Mouse (Mus musculus) intestine, embryonic 15.5 days (tissue): Measurements from ENCODE around the gene Inpp5d. TPM values are rescaled to one million over a fixed set of nuclear protein-coding genes. Genes with fewer than 3 reads are reported as not detected.

Experiments
- ATAC-seq: fragments of 200-750 bp; cut with Nextera tagmentation; 2 replicates; pipeline ENCODE4 v1.8.0; 2017; ENCODE audit warnings: moderate TSS enrichment, moderate library complexity
- H3K27ac ChIP-seq: fragments of 300-500 bp; sonication (generic); 2 replicates; pipeline ENCODE4 v1.5.1; 2015; ENCODE audit warnings: mild to moderate bottlenecking, inconsistent platforms
- H3K27me3 ChIP-seq: fragments of 300-500 bp; sonication (generic); replicated peaks from 2 replicates; pipeline ENCODE4 v1.6.1; 2015; ENCODE audit warnings: inconsistent platforms
- H3K36me3 ChIP-seq: fragments of 300-500 bp; sonication (generic); 2 replicates; pipeline ENCODE4 v1.6.1; 2015; ENCODE audit warnings: inconsistent platforms
- H3K4me1 ChIP-seq: fragments of 300-500 bp; sonication (generic); replicated peaks from 2 replicates; pipeline ENCODE4 v1.6.1; 2015; ENCODE audit warnings: inconsistent platforms
- H3K4me2 ChIP-seq: fragments of 300-500 bp; sonication (generic); replicated peaks from 2 replicates; pipeline ENCODE4 v1.6.1; 2015; ENCODE audit warnings: mild to moderate bottlenecking, inconsistent platforms
- H3K4me3 ChIP-seq: fragments of 300-500 bp; sonication (generic); replicated peaks from 2 replicates; pipeline ENCODE4 v1.5.1; 2015; ENCODE audit warnings: inconsistent platforms
- H3K9ac ChIP-seq: fragments of 300-500 bp; sonication (generic); 2 replicates; pipeline ENCODE4 v1.6.1; 2015; ENCODE audit warnings: inconsistent platforms
- H3K9me3 ChIP-seq: fragments of 300-500 bp; sonication (generic); 2 replicates; pipeline ENCODE4 v1.6.1; 2016; ENCODE audit warnings: inconsistent platforms
- WGBS: fragments of 180-500 bp; shearing (Covaris S2); methylation state at CpG from one replicate; pipeline ENCODE4 v1.1.7; 2015; 5-methylcytosine and 5-hydroxymethylcytosine counted together
- polyA plus RNA-seq: library from polyadenylated mRNA; unstranded; fragments of >200 nt; fragmentation: Nextera tagmentation; extraction: Ambion mirVana; gene quantifications from 2 replicates; pipeline ENCODE4 v1.2.1, GENCODE M21; 2015

Gene Inpp5d
- polyA plus RNA-seq, 1 experiment from 2014 or later: 4.3 TPM

DNA sequence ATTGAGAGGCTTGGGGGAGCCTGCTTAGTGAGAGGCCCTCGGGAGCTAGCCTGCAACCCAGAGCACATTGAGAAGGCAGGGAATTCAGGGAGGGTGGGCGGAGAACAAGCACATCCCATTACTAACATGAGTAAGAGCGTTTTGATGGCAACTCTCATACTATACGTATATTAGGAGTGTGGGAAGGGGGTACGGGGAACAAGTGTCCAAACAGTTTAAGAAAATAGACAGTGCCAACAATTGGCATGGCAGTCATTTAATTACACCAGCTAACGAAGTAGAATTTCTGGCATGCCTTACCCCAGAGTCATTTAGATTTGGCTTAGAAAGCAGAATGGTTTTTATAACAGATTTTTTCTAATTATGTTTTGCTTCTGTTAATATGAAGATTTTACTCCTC lies 109.7 kb downstream of the Inpp5d start:
- no peaks in the 10 kb centered on the region for H3K9me3 ChIP-seq
- H3K36me3 ChIP-seq: no peaks in the 10 kb centered on the region
- no peak overlapping the region for H3K27ac ChIP-seq
- no peak for ATAC-seq
- no peaks in the 10 kb centered on the region for H3K27me3 ChIP-seq
- H3K4me1 ChIP-seq: no peaks in the 10 kb centered on the region
- no peak overlapping the region for H3K4me2 ChIP-seq
- no peak overlapping the region for H3K4me3 ChIP-seq
- H3K9ac ChIP-seq: no peak overlapping the region
- WGBS: 83% methylated on average over 6 of the region's 6 CpGs

DNA sequence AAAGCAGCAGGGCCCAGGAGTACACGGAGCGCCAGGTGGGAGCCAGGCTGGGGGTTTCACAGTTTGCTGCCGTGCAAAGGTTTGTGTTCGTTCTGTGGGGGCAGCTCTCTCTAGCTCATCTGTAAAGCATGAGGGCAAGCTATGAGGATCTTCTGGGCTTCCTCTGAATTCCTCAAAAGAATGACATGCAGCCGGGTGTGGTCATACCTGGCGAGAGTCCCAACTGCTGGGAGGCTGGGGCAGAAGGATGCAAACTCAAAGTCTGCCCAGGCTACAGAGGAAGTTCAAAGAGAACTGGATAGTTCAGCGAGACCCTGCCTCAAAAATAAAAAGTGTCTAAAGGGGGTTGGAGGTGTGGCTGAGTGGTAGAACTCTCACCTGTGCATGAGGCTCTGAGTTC lies 110.2 kb downstream of the Inpp5d start:
- Histone ChIP-seq H3K9me3 (no peaks in the 10 kb centered on the region), H3K4me2 (no peak overlapping the region), H3K27me3 (no peaks in the 10 kb centered on the region), H3K9ac (no peak overlapping the region), H3K4me3 (no peak overlapping the region), H3K27ac (no peak overlapping the region), H3K4me1 (no peaks in the 10 kb centered on the region), H3K36me3 (no peaks in the 10 kb centered on the region)
- ATAC-seq: no peak
- 78% methylated on average over 7 of the region's 7 CpGs for WGBS

DNA sequence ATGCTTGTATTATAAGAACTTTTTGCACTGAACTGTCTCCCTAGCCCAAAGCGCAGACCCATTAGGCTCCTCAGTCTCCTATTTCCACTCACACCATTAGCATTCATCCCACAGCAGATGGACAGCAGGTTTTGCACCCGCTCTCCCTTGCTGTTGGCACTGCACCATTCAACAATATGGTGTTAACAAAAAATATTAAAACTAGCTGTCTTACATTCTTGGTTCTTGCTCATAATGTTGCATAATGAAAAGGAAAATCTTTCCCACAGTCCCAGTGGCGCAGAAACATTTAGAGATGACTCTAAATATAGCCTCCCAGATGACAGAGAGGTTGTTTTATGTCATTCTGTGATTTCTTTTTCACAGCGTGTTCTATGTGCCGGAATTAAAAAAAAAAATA lies 113.1 kb downstream of the Inpp5d start:
- no peaks in the 10 kb centered on the region for H3K27me3 ChIP-seq
- ATAC-seq: no peak
- H3K4me3 ChIP-seq: no peak overlapping the region
- no peaks in the 10 kb centered on the region for H3K9me3 ChIP-seq
- no peak overlapping the region for H3K9ac ChIP-seq
- H3K4me2 ChIP-seq: no peak overlapping the region
- no peaks in the 10 kb centered on the region for H3K36me3 ChIP-seq
- 87% methylated on average over 5 of the region's 5 CpGs for WGBS
- no peaks in the 10 kb centered on the region for H3K4me1 ChIP-seq
- no peak overlapping the region for H3K27ac ChIP-seq

DNA sequence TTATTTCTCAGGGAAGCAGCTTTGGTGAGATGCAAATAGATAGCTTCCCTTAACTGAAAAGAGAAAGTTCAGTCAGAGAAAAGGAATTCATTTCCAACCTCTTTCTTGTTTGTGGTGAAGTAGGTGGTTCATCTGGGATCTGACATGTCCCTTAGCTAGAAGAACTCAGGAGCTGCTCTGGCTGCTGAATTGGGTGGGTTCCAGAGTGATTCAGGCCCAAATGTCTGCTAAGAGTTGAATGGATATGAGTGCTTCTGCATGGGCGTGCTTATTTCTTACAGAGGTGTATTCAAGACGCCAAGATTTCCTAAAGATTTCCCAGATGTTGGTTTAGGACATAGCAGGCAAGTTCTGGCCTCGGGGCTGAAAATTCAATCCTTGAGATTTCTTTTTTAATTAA lies 114.0 kb downstream of the Inpp5d start:
- no peak for ATAC-seq
- WGBS: 79% methylated on average over 3 of the region's 3 CpGs
- Histone ChIP-seq H3K9me3 (no peaks in the 10 kb centered on the region), H3K9ac (no peak overlapping the region), H3K27me3 (no peaks in the 10 kb centered on the region), H3K4me2 (no peak overlapping the region), H3K4me3 (no peak overlapping the region), H3K27ac (no peak overlapping the region), H3K4me1 (no peaks in the 10 kb centered on the region), H3K36me3 (no peaks in the 10 kb centered on the region)

DNA sequence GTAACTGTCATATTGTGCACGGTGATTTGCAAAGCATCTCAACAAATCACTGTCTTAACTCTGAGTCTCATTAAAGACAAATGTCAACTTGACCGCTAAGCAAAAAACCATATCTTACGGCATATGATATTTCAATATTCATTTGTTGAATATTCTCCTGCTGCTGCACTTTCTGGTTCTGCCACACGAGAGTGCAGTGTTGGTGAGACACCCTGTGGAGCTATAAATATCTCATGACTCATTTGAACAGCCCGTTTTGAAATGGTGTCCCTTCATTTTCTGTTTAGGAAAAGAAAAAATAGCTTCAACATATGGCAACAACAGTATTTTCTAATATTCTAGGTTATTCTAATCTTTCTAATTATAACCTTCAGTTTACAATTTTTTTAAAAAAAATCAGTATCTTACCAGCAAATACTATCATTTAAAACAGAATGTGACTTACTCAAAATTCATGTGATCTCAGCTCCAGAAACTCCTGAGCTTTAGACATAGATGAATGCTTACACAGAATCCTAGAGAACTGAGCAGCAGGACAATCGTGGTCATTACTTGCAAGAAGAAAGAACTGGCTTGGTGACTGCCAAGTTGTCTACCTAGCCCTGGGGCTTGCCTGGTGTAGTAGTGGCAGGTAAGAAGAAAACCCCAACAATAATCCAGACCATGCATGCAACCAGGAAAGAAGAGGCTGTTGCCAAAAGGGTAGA lies 120.6 kb downstream of the Inpp5d start:
- Histone ChIP-seq H3K9ac (no peak overlapping the region), H3K9me3 (no peaks in the 10 kb centered on the region), H3K4me2 (no peak overlapping the region), H3K27me3 (no peaks in the 10 kb centered on the region), H3K36me3 (no peaks in the 10 kb centered on the region), H3K27ac (no peak overlapping the region), H3K4me3 (no peak overlapping the region), H3K4me1 (no peaks in the 10 kb centered on the region)
- 73% methylated on average over 6 of the region's 6 CpGs for WGBS
- ATAC-seq: no peak

DNA sequence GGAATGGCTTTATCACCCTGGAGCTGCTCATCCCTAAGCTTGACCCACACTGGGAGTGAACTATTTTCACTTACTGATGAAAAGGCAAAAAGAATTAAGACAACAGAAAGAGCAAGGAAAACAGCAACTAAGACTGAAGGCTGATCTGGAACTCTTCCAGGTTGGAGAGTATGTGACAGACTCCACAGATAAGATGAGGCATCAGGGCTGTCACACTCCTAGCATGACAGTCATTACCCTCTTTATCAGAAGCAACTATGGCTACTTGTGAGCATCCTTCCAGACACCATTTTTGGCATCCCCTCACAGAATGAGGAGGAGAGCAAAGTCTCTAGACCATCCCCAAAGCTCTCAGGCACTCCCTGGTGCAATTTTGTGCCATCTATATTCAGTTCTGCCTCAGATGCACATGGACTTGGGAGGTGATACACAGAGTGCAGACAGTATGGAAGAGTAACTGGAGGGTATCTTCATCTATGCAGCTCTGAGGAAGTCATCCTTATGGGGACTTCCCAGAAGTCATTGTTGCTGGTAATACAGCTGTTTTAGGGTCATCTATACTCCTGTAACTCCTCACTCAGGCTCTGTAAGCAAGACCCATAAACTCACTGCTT lies 129.4 kb downstream of the Inpp5d start:
- Histone ChIP-seq H3K4me1 (no peaks in the 10 kb centered on the region), H3K36me3 (no peaks in the 10 kb centered on the region), H3K4me2 (no peak overlapping the region), H3K9ac (no peak overlapping the region), H3K9me3 (no peaks in the 10 kb centered on the region), H3K27me3 (0 out of 2 replicates have a peak, but pooled peaks cover 4% of the 10 kb centered on the region), H3K27ac (no peak overlapping the region), H3K4me3 (no peak overlapping the region)
- no peak for ATAC-seq

DNA sequence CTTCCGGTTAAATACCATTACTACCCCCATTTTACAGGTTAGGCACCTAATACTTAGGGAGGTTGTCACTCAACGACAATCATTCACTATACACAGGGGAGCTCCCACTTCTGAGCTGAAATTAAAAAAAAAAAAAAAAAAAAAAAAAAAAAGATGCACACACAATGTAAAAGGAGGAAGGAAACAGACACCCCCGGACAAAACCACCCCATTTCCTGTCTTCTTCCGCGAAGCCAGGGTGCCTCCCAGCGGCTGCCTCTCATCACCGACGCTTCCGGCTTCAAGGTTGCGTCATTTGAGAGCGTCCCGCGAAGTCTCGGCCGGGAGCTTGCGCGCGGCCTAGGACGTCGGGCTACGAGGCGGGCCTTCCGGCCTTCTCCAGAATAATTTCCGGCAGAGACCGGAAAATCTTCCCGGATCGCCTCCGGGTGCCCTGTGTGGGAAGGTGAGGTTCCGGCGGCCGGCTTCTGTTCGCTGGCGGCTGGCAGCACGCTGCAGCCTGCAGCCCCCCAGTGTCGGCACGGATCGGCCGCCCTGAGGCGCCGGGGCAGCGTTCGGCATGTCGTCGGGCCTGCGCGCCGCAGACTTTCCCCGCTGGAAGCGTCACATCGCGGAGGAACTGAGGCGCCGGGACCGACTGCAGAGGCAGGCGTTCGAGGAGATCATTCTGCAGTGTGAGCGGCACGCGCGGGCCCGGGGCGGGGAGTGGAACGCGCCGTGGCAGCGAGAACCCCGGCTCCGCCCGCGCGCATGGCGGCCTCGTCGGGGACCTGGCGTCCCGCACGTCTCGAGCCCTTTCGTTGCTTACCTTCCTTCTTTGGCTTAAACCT lies 135.7 kb downstream of the Inpp5d start, which contains the start of gene Atg16l1:
Atg16l1 (plus strand) TSS at position 230 of the 830 bp plus-strand sequence.
- H3K4me3 ChIP-seq: peak within 1 kb of the TSS; percentile 99
- H3K4me1 ChIP-seq: peaks cover 9% of the 10 kb centered on the region; the same call in 1 of the 2 replicates
- ATAC-seq: peak; percentile 99
- no peaks in the 10 kb centered on the region for H3K27me3 ChIP-seq
- peak within 1 kb of the TSS; percentile 68 for H3K4me2 ChIP-seq
- no peaks in the 10 kb centered on the region for H3K9me3 ChIP-seq
- H3K36me3 ChIP-seq: no peaks in the 10 kb centered on the region
- H3K27ac ChIP-seq: peak within 1 kb of the TSS; percentile 94
- H3K9ac ChIP-seq: peak within 1 kb of the TSS; percentile 97
- WGBS: under 1% methylated on average over 79 of the region's 79 CpGs

DNA sequence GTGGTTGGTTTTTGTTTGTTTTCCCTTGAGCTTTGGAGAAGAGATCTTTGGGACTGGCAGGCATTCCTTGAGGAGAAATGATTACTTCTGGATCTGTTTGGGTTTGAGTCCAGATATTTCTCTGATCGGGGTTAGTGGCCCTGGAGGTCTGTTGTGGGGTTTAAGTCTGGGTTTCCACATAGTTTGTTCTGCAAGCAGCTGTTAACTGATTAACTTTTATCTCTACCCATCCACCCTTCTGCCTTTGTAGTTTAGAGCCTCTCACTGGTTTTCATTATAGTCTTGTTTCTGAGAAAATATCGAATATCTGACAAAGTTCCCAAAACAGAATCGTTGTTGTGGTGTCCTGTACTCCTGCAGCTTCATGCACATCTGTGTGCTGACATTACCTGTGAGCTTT lies 143.7 kb downstream of the Inpp5d start:
- Histone ChIP-seq H3K9me3 (no peaks in the 10 kb centered on the region), H3K4me1 (no peaks in the 10 kb centered on the region), H3K27me3 (no peaks in the 10 kb centered on the region), H3K4me3 (no peak overlapping the region), H3K4me2 (no peak overlapping the region), H3K36me3 (peaks cover 38% of the 10 kb centered on the region), H3K9ac (no peak overlapping the region), H3K27ac (no peak overlapping the region)
- 78% methylated on average over 3 of the region's 3 CpGs for WGBS
- no peak for ATAC-seq

DNA sequence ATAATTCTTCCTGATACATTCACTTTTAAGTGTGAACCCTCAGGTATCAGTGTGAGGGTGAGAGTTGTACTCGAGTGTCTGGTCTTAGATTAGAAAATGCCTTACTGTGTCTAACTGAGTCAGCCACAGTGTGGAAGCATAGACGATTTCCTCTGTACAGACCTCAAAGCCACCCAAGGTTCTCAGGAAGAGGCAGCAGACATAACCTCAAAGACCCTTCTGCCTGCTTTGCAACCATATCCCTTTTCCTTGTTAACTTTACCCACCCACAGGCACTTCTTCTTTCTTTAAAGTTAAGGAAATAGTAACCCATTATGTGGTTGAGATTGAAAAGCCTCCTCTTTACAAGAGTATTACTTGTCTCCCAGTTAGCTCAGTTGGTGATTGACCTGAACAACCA lies 145.6 kb downstream of the Inpp5d start:
- Histone ChIP-seq H3K9me3 (no peaks in the 10 kb centered on the region), H3K4me3 (no peak overlapping the region), H3K36me3 (peaks cover 47% of the 10 kb centered on the region), H3K4me1 (no peaks in the 10 kb centered on the region), H3K9ac (no peak overlapping the region), H3K27ac (no peak overlapping the region), H3K27me3 (no peaks in the 10 kb centered on the region), H3K4me2 (no peak overlapping the region)
- ATAC-seq: no peak
- WGBS: 90% methylated on average over 2 of the region's 2 CpGs

DNA sequence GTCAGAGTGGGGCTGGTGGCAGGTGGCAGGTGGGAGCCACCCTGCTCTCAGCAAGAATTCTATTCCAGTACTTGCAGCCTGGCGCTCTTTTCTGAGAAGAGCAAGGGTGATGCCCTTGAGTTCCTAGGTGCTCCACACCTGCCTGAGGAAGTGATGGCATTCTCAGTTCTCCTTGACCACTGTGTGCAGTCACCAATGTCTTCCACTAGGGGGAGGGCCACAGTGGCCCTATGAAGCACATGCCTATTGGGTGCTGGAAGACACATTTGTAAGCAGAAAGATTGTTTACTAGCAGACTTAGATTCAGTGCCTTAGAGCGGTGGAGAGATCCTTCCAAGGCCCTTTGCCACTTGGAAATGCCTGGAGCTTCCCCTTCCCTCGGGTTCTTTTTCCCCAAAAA lies 146.1 kb downstream of the Inpp5d start:
- 94% methylated on average over 3 of the region's 3 CpGs for WGBS
- Histone ChIP-seq H3K4me3 (no peak overlapping the region), H3K9me3 (no peaks in the 10 kb centered on the region), H3K9ac (no peak overlapping the region), H3K36me3 (peaks cover 52% of the 10 kb centered on the region), H3K4me2 (no peak overlapping the region), H3K4me1 (no peaks in the 10 kb centered on the region), H3K27me3 (no peaks in the 10 kb centered on the region), H3K27ac (no peak overlapping the region)
- ATAC-seq: no peak

DNA sequence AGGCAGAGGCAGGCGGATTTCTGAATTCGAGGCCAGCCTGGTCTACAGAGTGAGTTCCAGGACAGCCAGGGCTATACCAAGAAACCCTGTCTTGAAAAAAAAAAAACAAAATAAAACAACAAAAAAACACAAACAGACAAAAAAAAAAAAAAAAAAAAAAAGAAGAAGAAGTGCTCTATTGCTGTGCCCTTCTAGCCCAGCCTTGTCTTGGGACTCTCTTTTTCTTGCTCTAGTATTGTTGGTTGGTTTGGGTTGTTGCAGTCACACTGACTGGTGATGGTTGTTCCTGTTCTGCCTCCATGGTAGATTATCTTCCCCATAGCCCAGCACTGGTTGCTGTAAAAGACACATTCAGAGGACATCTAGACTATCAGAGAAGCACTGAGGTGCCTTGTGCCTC lies 149.2 kb downstream of the Inpp5d start:
- no peak for ATAC-seq
- Histone ChIP-seq H3K27ac (no peak overlapping the region), H3K4me3 (no peak overlapping the region), H3K27me3 (no peaks in the 10 kb centered on the region), H3K9ac (no peak overlapping the region), H3K4me1 (no peaks in the 10 kb centered on the region), H3K36me3 (peaks cover 64% of the 10 kb centered on the region), H3K9me3 (no peaks in the 10 kb centered on the region), H3K4me2 (no peak overlapping the region)
- WGBS: 97% methylated on average over 2 of the region's 2 CpGs
